Mouse (Mus musculus): ENCODE measurements around the gene Nr5a1.

The Nr5a1 gene

DNA sequence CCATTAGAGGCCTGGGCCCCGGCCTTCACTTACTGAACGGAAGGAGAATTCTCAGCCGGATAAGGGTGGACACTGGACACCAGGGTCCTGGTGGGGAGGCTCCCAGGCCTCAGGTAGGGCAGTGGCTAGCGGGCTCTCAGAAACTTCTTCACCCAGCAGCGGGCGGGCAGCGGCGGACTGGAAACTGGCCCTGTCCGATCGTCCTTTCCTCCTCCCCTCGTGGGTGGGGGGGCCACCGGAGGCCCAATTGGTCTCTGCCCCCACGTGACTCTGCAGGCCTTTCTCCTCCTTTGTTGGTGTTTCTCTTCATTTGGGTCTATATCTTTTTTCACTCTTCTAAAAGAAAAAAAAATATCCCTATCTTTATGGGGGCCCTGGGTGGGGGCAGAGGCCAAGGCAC lies at the start of gene Nr5a1:
TSS of gene Nr5a1 (minus strand) at position 219 of the 400 bp plus-strand sequence.
- DNase-seq (ENCODE audit: low read depth), result no peak

DNA sequence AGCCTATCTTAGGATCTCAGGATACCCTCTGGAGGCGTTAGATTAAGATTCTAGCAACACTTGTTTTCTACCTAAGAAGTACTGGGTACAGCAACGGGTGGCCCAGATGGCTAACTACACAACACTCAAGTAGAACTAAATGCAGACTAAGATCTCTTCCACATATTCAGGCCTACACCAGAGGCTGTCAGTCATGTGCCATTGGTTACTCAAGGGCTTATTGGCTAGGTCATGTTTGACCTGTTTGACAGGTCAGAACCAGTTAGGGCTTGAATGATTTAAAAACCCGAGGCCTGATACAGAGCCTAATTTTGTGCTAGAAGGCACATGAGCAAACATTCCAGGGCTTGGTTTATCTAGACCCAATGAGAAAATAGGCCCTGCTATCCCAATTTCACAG lies 25.5 kb upstream of the Nr5a1 start:
- no peak for DNase-seq (ENCODE audit: low read depth)

DNA sequence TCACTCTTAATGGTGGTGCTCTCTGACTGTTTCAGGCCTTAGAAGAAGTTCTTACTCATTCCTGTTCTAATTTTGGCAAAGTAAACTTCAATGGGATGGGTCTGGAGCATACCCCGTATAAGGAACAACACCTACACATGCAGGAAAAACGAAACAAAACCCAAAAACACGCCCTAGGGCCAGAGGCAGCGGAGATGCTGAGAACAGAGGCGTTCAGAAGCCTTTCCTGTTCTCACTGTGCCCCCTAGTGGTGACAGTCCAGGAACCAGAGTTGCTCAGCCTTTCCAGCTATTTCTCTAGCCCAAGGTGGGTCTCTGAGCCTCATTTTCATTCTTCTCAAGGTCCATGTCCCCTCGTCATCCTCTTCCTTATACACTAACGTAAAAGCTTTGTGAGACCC lies 25.1 kb upstream of the Nr5a1 start:
- DNase-seq (ENCODE audit: low read depth), result peak; percentile 36

DNA sequence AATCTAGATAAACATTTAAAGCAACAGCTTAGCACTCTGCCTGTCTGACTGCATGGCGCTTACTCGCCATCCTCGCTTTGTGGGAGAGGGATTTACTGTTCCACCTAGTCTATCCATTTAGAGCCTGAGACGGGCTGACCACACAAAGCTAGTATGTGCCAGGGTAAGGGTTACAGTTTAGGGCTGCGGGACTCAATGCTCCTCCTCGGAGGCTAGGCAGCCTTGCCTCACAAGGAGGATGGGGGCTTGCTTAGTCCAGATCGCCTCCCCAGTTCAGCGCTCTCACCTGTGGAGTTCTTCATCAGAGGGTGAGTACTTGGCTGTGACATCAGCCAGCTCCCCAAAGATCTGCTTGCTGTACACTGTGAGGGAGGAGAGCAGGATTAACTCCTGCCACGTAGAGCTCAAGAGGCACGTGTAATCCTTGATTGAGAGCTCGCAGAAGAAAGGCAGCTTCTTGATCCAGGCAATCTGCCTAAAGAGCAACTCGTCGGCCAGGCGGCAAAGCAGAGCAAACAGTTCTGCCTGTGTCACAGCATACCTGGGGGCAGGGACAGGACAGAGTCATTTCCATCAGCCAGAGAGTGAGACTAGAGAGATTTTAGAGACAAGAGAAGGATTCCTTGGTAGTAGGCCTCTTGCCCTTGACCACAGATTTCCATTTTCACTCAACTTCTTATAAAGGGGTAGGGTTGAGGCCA lies 24.4 kb upstream of the Nr5a1 start:
- no peak for DNase-seq (ENCODE audit: low read depth)

DNA sequence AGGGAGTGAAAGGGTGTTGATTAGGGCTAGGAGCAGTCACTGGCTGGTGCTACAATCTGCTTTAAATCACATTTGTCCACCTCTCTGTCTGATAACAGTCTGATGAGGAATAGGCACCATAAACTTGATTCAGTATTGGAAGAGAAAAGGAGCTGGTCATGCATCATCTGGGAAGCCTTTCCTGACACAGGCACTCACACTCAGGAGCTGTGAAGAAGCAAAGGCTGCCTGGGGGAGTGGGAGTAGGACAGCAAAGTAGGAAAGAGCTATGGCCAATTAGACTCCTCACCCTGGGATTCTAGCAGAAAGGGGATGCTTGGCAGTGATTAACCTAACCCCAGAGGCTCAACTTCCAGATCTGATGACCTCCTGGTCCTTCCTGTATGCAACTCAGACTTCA lies 21.4 kb upstream of the Nr5a1 start:
- DNase-seq (ENCODE audit: low read depth), result no peak

DNA sequence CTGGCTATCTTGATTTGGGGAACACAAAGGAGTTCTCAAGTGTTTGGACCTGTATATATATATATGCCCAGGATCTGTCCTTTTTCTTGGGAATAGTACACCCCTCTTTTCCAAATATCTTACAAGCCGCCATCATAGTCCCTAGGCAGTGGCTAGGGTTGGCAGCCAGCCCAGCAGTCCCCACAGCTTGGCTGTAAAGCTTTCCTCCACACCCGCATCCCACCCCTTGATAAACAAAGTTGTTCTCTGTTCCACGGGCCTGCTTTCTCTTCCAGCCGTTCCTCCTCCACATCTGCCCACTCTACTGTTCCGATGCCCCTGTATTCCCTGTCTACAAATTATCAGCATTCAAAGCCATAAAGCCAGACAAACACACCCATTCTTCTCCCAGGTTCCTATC lies 20.4 kb upstream of the Nr5a1 start:
- DNase-seq (ENCODE audit: low read depth), result no peak

DNA sequence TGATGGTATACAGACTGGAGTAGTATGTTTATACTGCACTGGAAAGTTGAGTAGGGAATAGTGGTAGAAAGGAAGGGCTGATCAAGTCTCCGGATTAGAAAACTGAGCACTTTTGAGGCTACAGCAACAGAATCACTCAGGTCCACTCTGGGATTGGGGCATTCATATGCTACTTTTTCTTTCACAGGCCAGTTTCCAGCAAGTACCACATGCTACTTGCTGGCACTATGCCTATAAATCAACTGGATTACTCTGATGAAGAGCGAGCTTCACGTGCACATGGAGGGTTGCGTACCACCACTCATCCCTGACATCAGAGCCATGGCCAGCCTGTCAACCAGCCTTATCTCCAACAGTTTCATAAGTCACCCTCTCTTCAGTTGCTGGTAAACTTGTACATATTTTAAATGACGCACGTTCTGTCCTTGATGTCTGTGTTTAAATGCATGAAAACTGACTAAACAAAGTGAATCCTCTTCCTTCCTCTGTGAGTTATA lies 16.0 kb upstream of the Nr5a1 start:
- DNase-seq (ENCODE audit: low read depth), result no peak

DNA sequence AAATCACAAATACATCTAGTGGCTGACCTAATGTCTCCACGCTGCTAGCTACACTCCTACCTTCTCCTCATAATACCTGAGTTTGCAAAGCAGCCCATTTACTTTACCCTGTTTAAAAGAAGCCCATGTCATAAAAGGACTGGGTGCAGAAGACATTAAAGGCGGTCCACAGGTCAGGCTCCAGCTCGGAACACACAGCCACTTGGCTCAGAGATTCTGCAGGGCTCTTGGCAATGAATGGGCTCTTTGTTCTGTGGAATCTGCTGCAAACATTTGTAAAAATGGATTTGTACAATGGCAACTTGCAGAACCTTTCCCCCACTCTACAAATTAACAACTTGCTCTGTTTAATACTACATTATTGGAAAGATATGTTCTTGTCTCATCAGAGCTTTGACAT lies 11.1 kb upstream of the Nr5a1 start:
- no peak for DNase-seq (ENCODE audit: low read depth)

DNA sequence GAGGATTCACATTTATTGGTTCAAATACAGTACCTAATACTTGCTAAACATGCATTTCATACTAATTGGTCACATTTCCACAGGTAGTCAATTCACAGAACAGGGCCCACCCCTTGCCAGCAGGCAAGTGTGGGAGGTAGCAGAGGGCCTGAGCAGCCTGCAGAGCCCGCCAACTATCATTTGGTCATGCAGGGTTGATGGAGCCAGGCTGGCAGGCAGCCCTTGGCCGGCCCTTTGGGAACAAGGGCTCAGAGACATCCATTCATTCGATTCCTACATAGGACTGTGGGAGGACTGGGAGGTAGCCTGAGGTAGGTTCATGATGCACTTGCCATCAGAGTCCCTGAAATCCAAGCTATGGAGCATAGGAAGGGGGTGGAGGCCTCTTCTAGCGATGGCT lies 9.0 kb upstream of the Nr5a1 start:
- no peak for DNase-seq (ENCODE audit: low read depth)

DNA sequence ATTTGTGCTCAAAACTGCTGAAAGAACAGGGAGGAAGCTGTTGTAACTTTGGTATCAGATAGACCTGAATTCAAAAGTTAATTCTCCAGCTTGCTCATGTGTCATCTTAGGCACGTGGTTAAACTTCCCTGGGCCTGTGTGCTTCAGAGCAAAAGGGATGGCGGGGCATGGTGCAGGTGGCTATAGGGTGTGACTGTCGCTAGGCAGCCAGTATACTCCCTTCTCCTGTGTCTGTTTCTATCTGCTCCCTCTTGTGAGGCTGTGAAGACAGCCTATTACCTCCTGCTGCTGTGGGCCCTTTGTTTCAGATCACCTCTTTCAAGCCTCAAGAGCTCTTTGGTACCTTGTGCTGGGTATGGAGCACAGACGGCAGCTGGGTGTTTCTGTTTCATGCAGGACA lies 7.7 kb upstream of the Nr5a1 start:
- DNase-seq (ENCODE audit: low read depth), result no peak

DNA sequence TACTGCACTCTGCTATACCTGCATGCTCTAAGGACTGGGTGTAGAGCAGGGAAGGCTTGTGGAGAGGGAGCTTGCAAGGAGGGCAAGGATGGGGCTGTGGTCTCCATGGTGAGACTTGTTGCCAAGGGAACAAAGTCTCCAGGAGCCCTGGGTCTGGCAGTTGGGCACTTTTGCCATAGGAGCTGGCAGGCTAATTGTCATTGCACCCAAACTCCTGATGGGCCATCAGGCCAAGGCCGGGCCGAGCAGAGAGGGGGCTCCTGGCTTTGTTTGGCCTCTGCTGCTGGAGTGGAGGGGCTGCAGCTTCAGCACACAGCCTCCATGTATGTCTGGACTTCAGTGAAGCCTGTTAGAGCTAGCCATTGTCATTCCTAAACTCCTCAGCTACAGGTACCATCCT lies 6.3 kb upstream of the Nr5a1 start:
- DNase-seq (ENCODE audit: low read depth), result no peak

DNA sequence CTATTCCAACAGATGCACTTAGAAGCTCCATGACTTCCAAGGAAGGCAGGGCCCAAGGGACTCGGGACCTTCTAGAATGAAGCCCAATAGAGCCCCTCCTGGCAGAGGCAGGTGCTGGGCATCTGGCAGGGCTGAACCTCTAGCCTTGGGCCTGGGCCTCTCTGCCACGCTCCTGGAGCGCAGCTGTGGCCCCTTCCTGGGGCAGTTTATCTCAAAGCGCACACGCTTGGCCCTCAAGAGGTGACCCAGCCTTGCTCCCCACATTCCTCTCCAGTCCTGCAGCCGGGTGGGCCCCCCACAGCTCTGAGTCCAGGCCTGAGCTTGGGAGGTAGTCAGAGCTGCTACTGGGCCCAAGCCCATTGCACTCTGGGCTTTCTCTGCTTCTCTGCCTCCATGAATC lies 5.0 kb upstream of the Nr5a1 start:
- DNase-seq (ENCODE audit: low read depth), result no peak

DNA sequence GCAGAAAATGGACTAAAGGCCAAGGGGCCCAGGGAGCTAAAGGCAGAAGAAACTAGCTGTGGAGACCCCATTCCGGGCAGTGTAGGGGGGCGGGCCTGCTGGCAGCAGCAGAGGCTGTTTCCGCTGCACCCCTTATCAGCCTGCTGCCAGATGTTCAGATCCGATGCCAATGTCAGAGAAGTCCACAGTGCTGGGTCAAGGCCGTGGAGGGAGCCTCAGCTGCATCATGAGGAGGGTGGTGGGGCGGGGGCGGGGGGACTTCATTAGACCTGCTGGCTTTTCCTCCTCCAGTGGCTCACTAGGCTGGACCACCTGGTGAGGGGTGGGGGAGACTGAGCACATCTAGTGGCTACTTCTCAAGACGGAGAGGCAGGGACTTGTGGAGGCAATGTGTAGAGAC lies 4.3 kb upstream of the Nr5a1 start:
- no peak for DNase-seq (ENCODE audit: low read depth)

DNA sequence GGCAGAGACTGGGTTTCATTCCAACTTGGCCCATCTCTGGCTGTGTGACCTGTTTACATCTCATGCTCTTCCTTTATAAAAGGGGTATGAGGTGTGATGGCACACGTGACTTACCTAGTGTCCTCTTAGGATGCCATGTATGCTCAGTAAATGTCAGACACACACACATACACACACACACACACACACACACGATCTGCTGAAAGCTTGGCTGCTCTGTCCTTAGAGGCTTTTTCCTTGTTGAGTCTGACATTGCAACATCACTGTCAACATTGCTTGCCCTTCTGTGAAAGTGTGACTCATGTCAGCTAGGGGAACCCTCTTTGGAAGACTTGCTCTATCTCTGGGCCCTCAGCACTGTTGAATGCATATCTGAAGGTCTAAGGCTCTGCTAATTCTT lies 3.1 kb upstream of the Nr5a1 start:
- DNase-seq (ENCODE audit: low read depth), result no peak

DNA sequence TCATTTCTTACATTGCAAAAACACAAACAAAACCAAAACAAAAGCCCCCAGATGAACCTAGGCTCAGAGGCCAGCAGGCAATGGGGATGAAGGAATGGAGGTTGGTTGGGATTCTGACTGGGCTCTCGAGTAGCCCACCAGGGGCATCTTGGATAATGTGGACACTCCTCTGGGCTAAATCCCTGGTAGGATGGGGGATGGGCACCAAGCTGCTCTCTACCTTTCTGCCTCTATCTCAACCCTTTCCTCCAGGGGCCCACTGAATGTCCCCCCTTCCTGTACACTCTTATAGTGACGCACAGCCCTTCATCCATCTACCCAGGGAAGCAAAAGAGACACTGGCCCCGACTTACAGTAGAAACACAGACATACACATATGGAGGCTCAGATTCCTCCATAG lies 746 bp downstream of the Nr5a1 start:
- DNase-seq (ENCODE audit: low read depth), result no peak

DNA sequence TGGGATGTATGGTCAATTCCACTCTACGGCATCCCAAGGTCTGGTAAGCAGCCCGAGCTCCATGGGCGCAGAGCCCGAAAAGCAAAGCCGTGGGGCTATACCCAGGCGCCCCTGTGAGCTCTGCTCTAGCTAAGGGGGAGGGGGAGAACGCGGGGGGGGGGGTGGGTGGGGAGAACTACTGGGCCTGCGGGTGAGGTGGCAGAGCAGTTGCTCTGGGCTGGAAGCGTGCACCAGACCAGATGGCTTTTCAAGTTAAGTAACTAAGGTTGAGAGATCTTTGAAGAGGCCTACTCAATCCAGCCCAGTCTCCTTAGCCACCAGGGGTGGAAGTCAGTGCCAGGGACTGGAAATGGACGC lies 1.6 kb downstream of the Nr5a1 start:
- no peak for DNase-seq (ENCODE audit: low read depth)

DNA sequence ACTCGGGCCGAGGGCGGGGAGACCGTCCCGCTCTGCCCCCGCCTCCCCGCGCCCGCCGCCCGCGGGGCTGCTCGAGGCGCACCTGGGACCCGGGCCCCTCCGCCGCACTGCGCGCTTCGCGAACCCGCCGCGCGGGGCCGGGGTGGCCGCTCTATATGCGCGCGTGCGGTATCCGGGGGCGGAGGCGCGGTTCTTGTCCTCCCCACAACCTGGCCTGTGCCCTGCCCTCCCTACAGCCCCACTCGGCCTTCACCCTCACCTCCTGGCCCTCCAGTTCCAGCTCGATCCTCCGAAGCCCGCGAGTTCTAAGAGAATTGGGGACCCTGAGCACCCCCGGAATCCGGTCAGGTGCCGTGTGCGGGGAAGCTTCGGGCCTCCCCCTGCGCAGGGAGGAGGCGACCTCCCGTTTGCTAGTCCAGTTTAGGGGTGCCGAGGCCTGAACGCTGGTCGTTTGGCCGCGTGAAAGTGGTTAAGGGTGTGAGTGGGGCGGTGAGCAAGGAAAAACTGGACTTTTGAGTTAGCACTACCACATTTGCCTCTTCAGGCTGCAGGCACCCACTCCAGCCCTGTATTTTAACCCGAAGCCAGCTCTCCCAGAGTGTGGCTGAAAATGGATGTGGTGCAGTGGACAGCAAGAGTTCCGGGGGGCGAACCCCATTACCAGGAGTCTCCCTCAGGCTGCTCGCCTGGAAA lies 2.1 kb downstream of the Nr5a1 start:
- no peak for DNase-seq (ENCODE audit: low read depth)

DNA sequence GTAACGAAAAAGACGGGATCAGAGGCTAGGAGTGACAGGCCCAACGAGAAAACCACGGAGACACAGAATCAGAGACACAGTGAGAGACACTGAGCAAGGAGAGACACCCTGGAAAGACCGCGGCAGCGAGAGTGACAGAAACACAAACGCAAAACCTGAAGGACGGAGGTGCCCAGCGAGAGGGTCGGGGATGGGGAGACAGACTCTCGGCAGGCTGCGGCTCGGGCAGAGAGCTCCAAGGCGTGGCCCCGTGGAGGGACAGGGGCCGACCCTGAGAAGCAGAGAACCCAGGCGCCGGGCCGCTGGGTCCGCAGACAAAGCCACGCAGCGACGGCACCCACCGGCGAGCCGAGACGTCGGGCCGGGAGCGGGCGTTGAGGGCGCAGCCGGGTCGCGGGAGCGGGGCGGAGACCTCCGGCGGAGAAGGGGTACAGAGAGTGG lies 2.9 kb downstream of the Nr5a1 start:
- no peak for DNase-seq (ENCODE audit: low read depth)

DNA sequence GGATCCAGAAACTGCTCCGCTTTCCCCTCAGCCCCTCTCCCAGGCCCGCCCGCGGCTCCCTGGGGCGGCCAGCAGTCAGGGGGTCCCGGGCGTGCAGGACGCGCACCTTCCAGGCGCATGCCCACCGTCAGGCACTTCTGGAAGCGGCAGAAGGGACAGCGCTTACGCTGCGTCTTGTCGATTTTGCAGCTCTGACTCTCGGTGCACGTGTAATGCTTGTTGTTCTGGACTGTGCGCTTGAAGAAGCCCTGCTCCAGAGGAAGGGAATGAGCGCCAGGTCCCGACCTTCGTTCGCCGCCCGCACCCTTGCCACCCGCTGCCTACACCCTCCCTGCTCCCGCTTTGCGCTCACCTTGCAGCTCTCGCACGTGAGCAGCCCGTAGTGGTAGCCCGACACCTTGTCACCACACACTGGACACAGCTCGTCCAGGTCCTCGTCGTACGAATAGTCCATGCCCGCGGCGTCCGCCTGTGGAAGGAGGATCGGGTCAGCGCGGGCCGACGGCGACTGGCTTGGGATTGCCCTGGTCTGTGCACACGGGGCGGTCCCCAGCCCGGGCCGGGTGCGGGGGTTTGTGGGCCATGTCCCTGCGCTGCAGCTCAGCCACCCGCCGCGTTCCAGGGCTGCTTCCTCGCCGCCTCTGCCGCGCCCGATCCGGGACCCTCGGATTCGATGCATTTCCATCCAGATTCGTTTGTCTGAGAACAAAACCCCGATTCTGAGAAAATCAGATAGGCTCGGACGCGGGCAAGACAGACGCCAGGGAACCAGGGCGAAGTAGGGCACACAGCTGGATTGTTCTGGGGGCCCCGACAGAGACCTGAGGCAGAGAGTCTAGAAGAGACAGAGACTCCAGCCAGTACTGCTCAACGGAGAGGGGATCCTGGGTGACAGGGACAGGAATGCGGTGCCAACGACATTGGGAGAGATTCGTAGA lies 3.8 kb downstream of the Nr5a1 start:
- DNase-seq (ENCODE audit: low read depth), result no peak

DNA sequence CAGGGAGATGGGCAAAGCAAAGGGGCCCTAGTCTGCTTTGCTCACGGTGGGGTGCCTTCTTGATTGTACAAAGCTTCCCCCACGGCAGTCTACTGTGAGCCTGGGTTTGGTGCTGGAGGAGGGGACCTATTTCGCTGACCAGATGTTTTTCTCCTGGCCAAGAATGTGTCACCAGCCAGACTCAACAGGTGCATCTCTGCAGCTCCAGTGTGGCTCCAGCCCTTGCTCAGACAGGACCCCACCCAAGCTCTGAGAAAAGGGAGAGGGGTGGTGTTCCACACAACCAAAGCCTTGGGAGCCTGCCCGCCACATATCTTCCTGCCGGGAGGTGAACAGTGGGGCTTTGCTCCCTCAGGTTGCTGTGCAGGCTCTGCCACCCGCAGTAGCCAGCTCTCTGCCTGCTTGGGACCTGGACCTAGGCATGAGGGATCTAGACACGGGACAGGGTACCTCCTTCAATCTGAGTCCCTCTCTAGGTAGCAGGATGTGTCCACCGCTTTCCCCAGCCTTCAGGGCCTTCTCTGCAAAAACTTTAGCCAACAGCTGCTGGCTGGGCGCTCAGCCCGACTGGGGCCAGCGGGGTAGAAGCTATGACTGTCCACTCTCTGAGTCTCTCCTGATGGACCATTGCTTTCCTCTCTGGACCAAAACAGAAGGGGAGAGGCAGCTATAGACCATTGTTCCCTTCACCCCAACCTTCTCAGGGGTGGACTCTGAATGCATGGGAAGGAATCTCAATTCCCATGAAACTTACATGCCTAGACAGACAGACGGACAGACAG lies 5.2 kb downstream of the Nr5a1 start:
- DNase-seq (ENCODE audit: low read depth), result no peak

DNA sequence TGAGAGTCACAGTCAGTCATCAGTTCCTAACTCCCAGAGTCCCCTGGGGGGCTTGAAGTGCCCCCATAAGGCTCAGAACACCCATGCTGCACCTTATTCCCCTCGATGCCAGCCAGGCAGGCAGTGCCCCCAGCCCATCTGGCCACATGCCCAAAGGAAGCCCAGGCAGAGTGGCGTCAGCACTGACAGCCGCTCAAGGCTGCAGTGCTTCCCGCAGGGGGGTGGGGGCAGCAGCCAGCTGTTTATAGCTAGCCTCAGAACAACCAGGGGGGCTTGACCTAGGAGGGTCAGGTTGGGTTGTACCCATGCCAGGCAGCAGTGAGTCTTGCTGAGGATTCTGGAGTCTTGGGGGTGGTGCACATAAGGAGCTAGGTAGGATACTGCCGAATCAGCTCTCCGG lies 7.7 kb downstream of the Nr5a1 start:
- DNase-seq (ENCODE audit: low read depth), result no peak

DNA sequence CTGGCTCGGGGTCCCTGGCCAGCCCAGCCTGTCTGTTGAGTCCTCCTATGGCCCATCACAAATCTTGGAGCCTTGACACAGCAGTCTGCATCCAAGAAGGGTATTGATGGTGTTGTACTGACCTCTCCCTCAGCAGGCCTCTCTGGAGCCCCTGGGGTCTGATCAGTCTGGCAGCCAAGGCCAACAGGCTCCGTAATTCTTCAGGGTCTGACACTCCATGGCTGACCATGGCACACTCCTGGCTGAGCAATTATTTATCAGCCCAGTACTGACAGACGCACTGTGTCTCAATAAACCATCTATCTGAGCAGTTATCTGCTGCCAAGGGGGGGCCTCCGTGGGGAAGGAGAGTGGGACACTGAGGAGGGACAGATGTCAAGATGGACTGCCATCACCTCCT lies 9.3 kb downstream of the Nr5a1 start:
- DNase-seq (ENCODE audit: low read depth), result no peak
